Mouse (Mus musculus): Measurements from ENCODE around the gene Manbal. TPM values are rescaled to one million over a fixed set of nuclear protein-coding genes. Genes with fewer than 3 reads are reported as not detected.
A peak's percentile ranks its signal among the peaks of the same experiment; 100 is the strongest.
"Not testable (repeated sequence)": the region's sequence is repeated elsewhere in the genome, so short reads cannot be mapped to it uniquely, and the experiment has no call there.

Gene Manbal
- polyA plus RNA-seq, 1 experiment from 2014 or later: 79.4 TPM

DNA sequence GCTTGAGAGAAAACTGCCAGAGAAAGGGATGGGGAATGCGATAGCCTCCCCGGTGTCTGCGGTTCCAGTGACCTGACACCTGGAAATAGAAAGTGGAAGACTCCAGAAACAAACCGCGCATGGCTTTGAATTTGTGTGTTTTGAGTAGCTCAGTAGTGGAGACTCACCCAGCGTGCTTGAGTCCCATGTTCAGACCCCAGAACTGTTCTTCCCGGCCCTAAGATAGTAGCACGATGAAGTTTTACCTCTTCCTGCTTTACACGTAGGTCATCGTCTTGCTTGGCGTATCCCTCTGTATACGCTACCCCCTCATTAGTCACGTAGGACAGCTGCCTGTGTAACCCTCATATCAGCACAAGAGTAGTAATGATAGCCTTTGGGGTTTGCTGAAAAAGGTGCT lies 597 bp downstream of the Manbal start:
- no peaks in the 10 kb centered on the region for H3K9me3 ChIP-seq
- peak overlapping the region; percentile 92 for H3K27ac ChIP-seq
- H3K36me3 ChIP-seq: peaks cover 18% of the 10 kb centered on the region; the same call in 1 of the 2 replicates
- no peaks in the 10 kb centered on the region for H3K27me3 ChIP-seq
- 6% methylated on average over 13 of the region's 13 CpGs for whole genome bisulfite sequencing
- H3K4me3 ChIP-seq (replicated peaks): peak overlapping the region; percentile 89
- no peak; the same call in 1 of the 2 replicates for ATAC-seq (ENCODE audit: insufficient number of reproducible peaks, insufficient read depth, low FRiP score, low TSS enrichment, low read depth)
- H3K4me1 ChIP-seq (replicated peaks): peaks cover 13% of the 10 kb centered on the region; the same call in 1 of the 2 replicates
- peak overlapping the region; percentile 92 for H3K9ac ChIP-seq (replicated peaks)
- H3K4me2 ChIP-seq: peak overlapping the region; percentile 85

DNA sequence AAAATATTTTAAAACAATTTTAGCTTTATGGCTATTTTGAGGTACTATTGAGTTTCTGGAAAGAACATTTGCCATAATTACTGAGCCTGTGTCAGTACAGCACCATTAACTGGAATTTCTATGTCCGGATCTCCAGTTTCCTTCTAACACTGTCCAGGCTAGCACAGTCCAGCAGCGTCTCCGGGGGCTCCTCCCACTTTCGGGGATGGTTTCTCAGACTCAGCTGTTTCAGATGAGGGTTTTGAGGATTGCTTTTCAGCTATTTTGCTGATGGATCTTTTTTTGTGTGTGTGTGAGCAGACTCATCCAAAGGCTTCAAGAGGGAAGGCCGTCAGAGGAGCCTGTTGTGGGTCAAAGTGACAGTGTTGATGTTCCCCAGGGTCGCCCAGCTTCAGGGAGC lies 4.3 kb downstream of the Manbal start:
- H3K27ac ChIP-seq: no peak overlapping the region
- no peaks in the 10 kb centered on the region for H3K9me3 ChIP-seq
- no peaks in the 10 kb centered on the region for H3K27me3 ChIP-seq
- H3K9ac ChIP-seq (replicated peaks): no peak overlapping the region
- H3K4me3 ChIP-seq (replicated peaks): no peak overlapping the region
- peaks cover 18% of the 10 kb centered on the region; the same call in 1 of the 2 replicates for H3K36me3 ChIP-seq
- WGBS: 78% methylated on average over 6 of the region's 6 CpGs
- no peak overlapping the region for H3K4me2 ChIP-seq
- peaks cover 30% of the 10 kb centered on the region for H3K4me1 ChIP-seq (replicated peaks)
- ATAC-seq (ENCODE audit: insufficient number of reproducible peaks, insufficient read depth, low FRiP score, low TSS enrichment, low read depth): no peak

DNA sequence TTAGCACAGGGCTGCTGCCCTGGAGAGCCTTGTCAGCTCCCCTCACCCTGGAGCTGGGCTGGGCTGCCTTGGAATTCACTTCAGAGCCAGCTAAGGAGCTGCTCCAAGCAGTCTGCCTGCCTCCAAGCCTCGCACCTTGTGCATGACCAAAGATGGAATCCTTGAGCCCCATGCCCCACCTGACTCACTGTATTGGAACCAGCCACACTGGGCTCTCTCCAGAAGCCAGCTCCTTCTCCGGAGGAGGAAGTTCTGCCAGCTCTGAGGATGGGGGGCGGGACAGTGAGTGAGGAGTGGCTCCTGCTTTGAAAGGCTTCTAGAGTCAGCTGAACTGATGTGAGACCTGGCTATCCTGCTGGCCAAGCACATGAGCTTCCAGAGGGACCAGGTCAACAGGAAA lies 6.3 kb downstream of the Manbal start:
- Histone ChIP-seq H3K27ac (no peak overlapping the region), H3K4me1 (replicated peaks) (peaks cover 18% of the 10 kb centered on the region), H3K9ac (replicated peaks) (no peak overlapping the region), H3K9me3 (no peaks in the 10 kb centered on the region), H3K36me3 (peaks cover 18% of the 10 kb centered on the region; the same call in 1 of the 2 replicates), H3K4me2 (no peak overlapping the region), H3K27me3 (no peaks in the 10 kb centered on the region), H3K4me3 (replicated peaks) (no peak overlapping the region)
- WGBS: 91% methylated on average over 3 of the region's 3 CpGs
- ATAC-seq (ENCODE audit: insufficient number of reproducible peaks, insufficient read depth, low FRiP score, low TSS enrichment, low read depth): no peak

DNA sequence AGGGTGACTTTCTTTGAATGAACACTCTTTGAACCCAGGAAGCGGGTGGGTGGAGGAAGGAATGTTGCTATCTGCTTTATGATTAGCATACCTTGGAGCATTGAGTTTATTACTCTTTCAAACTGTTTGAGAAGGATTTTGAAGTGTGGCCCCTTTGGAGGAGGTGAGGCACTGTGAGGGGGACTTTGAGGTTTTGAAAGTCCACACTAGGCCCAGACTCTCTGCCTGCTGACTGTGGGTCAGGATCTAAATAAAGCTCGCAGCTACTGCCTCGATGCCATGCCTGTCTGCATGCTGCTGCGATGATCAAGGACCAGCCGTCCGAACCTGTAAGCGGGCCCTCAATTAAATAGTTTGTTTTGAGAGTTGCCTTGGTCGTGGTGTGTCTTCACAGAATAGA lies 7.7 kb downstream of the Manbal start:
- peaks cover 17% of the 10 kb centered on the region for H3K4me1 ChIP-seq (replicated peaks)
- no peaks in the 10 kb centered on the region for H3K9me3 ChIP-seq
- no peak overlapping the region for H3K27ac ChIP-seq
- H3K4me2 ChIP-seq: no peak overlapping the region
- H3K4me3 ChIP-seq (replicated peaks): no peak overlapping the region
- peaks cover 28% of the 10 kb centered on the region for H3K36me3 ChIP-seq
- H3K27me3 ChIP-seq: no peaks in the 10 kb centered on the region
- 63% methylated on average over 8 of the region's 8 CpGs for WGBS
- H3K9ac ChIP-seq (replicated peaks): no peak overlapping the region
- ATAC-seq (ENCODE audit: insufficient number of reproducible peaks, insufficient read depth, low FRiP score, low TSS enrichment, low read depth): no peak

DNA sequence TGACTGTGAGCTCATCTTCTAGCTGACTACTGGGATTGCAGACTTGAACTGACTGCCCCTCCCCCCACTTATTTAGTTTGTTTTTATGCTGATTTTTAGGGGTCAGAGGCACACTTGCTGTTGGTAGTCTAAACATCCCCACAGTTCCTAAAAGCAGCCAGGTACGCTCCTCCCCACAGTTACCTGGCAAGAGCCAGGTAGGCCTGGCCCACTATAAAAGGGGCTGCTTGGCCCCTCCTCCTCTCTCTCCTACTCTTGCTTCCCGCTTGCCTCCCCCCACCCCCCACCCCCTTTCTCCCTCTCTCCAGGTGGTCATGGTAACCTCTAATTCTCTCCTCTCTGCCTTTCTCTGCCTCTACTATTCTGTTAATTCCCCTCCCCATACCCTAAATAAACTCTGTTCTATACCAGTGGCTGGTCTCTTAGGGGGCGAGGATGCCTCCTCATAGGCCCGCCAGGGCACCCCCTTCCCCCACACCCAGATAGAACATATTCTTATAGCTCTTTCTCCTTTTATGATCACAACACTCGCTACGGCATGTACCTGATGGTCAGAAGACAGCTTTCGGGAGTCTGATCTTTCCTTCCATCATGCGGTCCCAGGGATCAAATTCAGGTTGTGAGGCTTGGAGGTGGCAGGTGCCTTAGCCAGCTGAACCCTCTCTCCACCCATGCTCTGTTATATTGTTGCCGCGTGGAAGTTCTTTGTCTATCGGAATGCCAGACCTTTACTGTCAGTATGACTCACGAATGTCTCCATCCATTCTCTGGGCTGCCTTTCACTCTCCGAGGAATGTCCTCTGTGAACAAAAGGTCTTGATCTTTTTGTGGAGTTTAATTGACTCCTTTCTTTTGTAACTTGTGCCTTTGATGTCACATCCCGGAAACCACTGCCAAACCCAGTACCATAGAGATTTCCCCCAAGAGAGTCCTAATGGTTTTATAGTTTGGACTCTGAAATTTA lies 8.7 kb downstream of the Manbal start:
- Histone ChIP-seq H3K27me3 (no peaks in the 10 kb centered on the region), H3K4me2 (peak overlapping the region; percentile 6; the same call in 1 of the 2 replicates), H3K36me3 (peaks cover 27% of the 10 kb centered on the region), H3K9me3 (no peaks in the 10 kb centered on the region), H3K27ac (no peak overlapping the region), H3K4me1 (replicated peaks) (peaks cover 17% of the 10 kb centered on the region), H3K9ac (replicated peaks) (peak overlapping the region; percentile 12; the same call in 1 of the 2 replicates), H3K4me3 (replicated peaks) (no peak overlapping the region)
- WGBS: 31% methylated on average over 14 of the region's 14 CpGs
- ATAC-seq (ENCODE audit: insufficient number of reproducible peaks, insufficient read depth, low FRiP score, low TSS enrichment, low read depth): no peak

DNA sequence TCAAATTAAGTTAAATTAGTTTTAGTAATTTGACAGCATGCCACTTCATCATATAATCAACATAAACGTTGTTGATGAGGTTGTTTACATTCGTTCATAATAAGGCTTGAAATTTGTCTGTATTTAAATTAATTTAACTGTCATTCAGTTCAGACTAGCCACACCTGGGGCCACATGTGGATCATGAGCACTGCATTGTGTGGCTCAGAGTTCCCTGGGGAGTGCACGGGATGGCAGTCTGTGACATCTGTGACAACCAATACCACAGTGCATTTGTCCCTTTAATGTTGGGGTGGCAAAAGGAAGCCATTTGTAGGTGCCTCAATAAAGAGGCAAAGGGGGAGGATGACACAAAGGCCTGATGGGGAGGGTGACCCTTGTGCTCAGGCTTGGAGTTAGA lies 9.6 kb downstream of the Manbal start:
- peaks cover 32% of the 10 kb centered on the region for H3K36me3 ChIP-seq
- H3K27ac ChIP-seq: no peak overlapping the region
- no peak overlapping the region for H3K9ac ChIP-seq (replicated peaks)
- no peak overlapping the region for H3K4me3 ChIP-seq (replicated peaks)
- no peaks in the 10 kb centered on the region for H3K9me3 ChIP-seq
- H3K4me1 ChIP-seq (replicated peaks): peaks cover 17% of the 10 kb centered on the region
- no peaks in the 10 kb centered on the region for H3K27me3 ChIP-seq
- ATAC-seq (ENCODE audit: insufficient number of reproducible peaks, insufficient read depth, low FRiP score, low TSS enrichment, low read depth): no peak
- H3K4me2 ChIP-seq: no peak overlapping the region
- WGBS: 56% methylated on average over 3 of the region's 3 CpGs

DNA sequence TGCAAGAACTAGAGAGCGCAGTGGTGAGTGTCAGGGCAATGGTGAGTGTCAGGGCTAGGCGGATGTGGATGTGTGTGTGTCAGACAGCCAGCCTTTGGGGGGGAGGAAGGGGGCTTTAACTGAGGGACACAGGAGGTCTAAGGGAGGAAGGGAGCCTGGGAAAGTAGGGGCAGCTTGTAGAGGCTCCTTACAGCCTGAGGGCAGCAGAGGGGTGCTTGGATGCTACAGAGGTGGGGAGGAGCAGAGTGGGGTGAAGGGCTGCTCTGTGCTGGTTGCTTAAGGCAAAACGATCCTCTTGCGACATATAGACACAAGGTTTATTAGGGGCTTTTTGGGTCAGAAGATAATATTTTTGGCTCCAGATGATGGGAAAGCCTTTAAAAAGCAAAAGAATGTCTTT lies 17.4 kb downstream of the Manbal start:
- Histone ChIP-seq H3K9me3 (no peaks in the 10 kb centered on the region), H3K4me1 (replicated peaks) (0 out of 2 replicates have a peak, but pooled peaks cover 13% of the 10 kb centered on the region), H3K9ac (replicated peaks) (no peak overlapping the region), H3K4me3 (replicated peaks) (no peak overlapping the region), H3K27ac (no peak overlapping the region), H3K36me3 (peaks cover 61% of the 10 kb centered on the region), H3K27me3 (no peaks in the 10 kb centered on the region), H3K4me2 (no peak overlapping the region)
- WGBS: 86% methylated on average over 4 of the region's 4 CpGs
- no peak for ATAC-seq (ENCODE audit: insufficient number of reproducible peaks, insufficient read depth, low FRiP score, low TSS enrichment, low read depth)

DNA sequence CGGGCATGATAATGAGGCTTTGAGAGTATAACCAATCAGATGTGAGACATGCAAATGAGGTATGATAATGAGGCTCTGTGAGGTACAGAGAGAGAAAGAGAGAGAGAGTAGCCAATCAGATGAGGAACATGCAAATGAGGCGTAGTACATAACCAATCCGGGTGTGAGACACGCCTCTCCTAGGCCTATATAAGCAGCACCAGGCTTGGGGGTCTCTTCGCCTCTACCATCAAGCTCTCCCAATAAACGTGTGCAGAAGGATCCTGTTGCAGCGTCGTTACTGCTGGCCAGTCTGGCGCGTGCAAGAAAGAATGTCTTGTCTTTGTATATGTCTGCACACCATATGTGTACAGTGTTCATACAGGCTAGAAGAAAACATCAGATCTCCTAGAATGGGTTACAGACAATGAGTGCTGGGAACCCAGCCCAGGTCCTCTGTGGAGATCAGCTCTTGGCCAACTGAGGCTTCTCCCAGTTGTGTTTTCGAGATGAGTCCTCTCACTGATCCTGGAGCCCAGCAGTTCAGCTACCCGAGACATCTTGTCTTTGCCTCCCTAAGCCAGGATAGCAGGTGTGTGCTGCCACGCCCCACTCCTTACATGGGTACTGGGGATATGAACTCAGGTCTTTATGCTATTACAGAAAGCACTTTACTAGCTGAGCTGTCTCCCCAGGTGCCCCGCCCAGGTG lies 21.7 kb downstream of the Manbal start:
- WGBS: 95% methylated on average over 14 of the region's 14 CpGs
- not testable (repeated sequence) for H3K4me3 ChIP-seq (replicated peaks)
- peaks cover 50% of the 10 kb centered on the region for H3K36me3 ChIP-seq

DNA sequence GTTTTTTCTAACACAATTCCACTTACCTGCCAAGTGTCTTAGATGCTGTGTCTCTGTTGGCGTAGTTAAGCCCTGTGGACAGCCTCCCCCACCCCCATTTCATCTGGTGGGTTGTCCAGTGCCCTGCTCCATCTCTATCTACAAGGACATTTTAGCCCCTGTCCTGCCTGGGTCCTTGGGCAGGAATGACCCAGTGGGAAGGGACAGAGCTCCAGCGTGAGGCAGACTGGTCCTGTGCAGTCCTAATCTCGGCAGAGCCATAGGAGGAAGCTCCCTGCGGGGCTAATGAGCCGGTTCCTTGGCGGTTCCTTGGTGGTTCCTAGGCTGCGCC lies 22.2 kb downstream of the Manbal start:
- ATAC-seq (ENCODE audit: insufficient number of reproducible peaks, insufficient read depth, low FRiP score, low TSS enrichment, low read depth): no peak
- H3K36me3 ChIP-seq: peaks cover 47% of the 10 kb centered on the region
- H3K4me1 ChIP-seq (replicated peaks): 0 out of 2 replicates have a peak, but pooled peaks cover 7% of the 10 kb centered on the region
- no peak overlapping the region for H3K4me3 ChIP-seq (replicated peaks)
- H3K9ac ChIP-seq (replicated peaks): no peak overlapping the region
- WGBS: 86% methylated on average over 7 of the region's 7 CpGs
- H3K9me3 ChIP-seq: no peaks in the 10 kb centered on the region
- no peaks in the 10 kb centered on the region for H3K27me3 ChIP-seq
- H3K27ac ChIP-seq: no peak overlapping the region
- no peak overlapping the region for H3K4me2 ChIP-seq

More for the DNA sequence above, 21.7 kb downstream of the Manbal start:
- not testable (repeated sequence) for H3K9ac ChIP-seq (replicated peaks); H3K4me2 ChIP-seq; H3K27ac ChIP-seq; H3K27me3 ChIP-seq; ATAC-seq (ENCODE audit: insufficient number of reproducible peaks, insufficient read depth, low FRiP score, low TSS enrichment, low read depth); H3K4me1 ChIP-seq (replicated peaks); H3K9me3 ChIP-seq

DNA sequence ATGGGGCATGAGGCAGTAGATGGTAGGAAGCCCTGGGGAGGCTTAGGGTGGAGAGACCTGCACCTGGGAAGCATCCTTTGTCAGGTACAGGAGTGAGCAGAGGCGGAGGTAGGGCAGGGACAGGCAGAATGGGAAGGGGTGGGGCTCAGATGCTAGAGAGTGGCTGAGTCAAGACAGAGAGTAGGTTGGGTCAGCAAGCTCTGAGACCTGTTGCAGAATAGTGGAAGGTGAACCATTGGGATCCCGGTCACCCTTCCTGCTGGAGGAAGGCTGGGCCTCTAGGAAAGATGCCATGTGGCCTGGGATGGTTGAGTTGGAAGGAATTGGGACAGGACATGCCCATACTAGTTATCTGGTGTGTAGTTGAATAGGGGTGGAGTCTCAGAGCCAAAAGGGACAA lies 24.9 kb downstream of the Manbal start:
- 95% methylated on average over 2 of the region's 2 CpGs for WGBS
- Histone ChIP-seq H3K4me3 (replicated peaks) (no peak overlapping the region), H3K9me3 (no peaks in the 10 kb centered on the region), H3K4me1 (replicated peaks) (no peaks in the 10 kb centered on the region), H3K36me3 (peaks cover 63% of the 10 kb centered on the region), H3K27me3 (no peaks in the 10 kb centered on the region), H3K27ac (no peak overlapping the region), H3K4me2 (no peak overlapping the region), H3K9ac (replicated peaks) (no peak overlapping the region)
- no peak for ATAC-seq (ENCODE audit: insufficient number of reproducible peaks, insufficient read depth, low FRiP score, low TSS enrichment, low read depth)

DNA sequence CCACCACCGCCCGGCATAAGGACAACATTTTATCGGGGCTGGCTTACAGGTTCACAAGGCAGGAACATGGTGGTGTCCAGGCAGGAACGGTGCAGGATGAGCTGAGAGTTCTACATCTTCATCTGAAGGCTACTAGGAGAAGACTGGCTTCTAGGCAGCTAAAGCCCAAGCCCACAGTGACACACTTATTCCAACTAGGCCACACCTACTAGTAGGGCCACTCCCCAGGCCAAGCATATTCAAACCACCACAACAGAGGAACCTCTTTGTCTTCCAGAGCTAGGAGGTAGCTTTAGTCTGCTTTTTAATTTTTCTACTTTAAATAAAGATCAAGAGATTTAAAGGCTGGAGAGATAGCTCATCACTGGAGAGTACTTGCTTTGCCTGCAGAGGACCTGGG lies 26.2 kb downstream of the Manbal start:
- ATAC-seq (ENCODE audit: insufficient number of reproducible peaks, insufficient read depth, low FRiP score, low TSS enrichment, low read depth): no peak
- over 99% methylated on average over 4 of the region's 4 CpGs for WGBS
- no peak overlapping the region for H3K4me3 ChIP-seq (replicated peaks)
- no peaks in the 10 kb centered on the region for H3K9me3 ChIP-seq
- no peaks in the 10 kb centered on the region for H3K4me1 ChIP-seq (replicated peaks)
- peaks cover 65% of the 10 kb centered on the region for H3K36me3 ChIP-seq
- H3K9ac ChIP-seq (replicated peaks): no peak overlapping the region
- H3K4me2 ChIP-seq: no peak overlapping the region
- H3K27ac ChIP-seq: no peak overlapping the region
- H3K27me3 ChIP-seq: no peaks in the 10 kb centered on the region

Measured in limb, embryonic 12.5 days (tissue).